Mouse (Mus musculus) kidney, adult 2 months (tissue): ENCODE measurements around the gene Zfp651.

Source experiments
- CTCF ChIP-seq: fragments of 200-500 bp; conservative IDR thresholded peaks from 2 replicates; pipeline ENCODE4 v1.5.1; 2011; ENCODE audit warnings: low read depth, mild to moderate bottlenecking, control low read depth, low read length, moderate library complexity, mixed read lengths; ENCODE audit not compliant: insufficient read depth, insufficient read length
- POLR2A ChIP-seq: fragments of 200-500 bp; IDR thresholded peaks from one replicate; pipeline ENCODE4 v1.6.1; 2011; ENCODE audit warnings: low read depth, low read length, control low read depth

- TF ChIP-seq POLR2A (no peak), CTCF (no peak)
Observed at GRCm38 (mm10) chr9:121810081-121810821, 51.1 kb downstream of the Zfp651 start.
